Mouse (Mus musculus): Measurements from ENCODE around the gene Kifc3. TPM values are rescaled to one million over a fixed set of nuclear protein-coding genes. Genes with fewer than 3 reads are reported as not detected.
A peak's percentile ranks its signal among the peaks of the same experiment; 100 is the strongest.

The Kifc3 gene
- total RNA-seq, 1 experiment from 2014 or later = 28.7 TPM

- peak; percentile 70 for ATAC-seq (replicated peaks; ENCODE audit: insufficient number of reproducible peaks, low FRiP score, low TSS enrichment, poor library complexity, severe bottlenecking)
Measured at GRCm38 (mm10) chr8:95204039-95204380, 1.4 kb upstream of the Kifc3 start.

GRCm38 (mm10) chr8:95203326-95204038 is 870 bp upstream of the Kifc3 start:
- no peak for ATAC-seq (replicated peaks; ENCODE audit: insufficient number of reproducible peaks, low FRiP score, low TSS enrichment, poor library complexity, severe bottlenecking)

- no peak for ATAC-seq (replicated peaks; ENCODE audit: insufficient number of reproducible peaks, low FRiP score, low TSS enrichment, poor library complexity, severe bottlenecking)
Measured at GRCm38 (mm10) chr8:95202056-95202570, 499 bp downstream of the Kifc3 start.

GRCm38 (mm10) chr8:95201491-95201890 is 1.1 kb downstream of the Kifc3 start:
- ATAC-seq (replicated peaks; ENCODE audit: insufficient number of reproducible peaks, low FRiP score, low TSS enrichment, poor library complexity, severe bottlenecking) = no peak

GRCm38 (mm10) chr8:95200001-95200405 is 2.6 kb downstream of the Kifc3 start:
- no peak for ATAC-seq (replicated peaks; ENCODE audit: insufficient number of reproducible peaks, low FRiP score, low TSS enrichment, poor library complexity, severe bottlenecking)

GRCm38 (mm10) chr8:95195728-95196127 is 6.9 kb downstream of the Kifc3 start:
- no peak for ATAC-seq (replicated peaks; ENCODE audit: insufficient number of reproducible peaks, low FRiP score, low TSS enrichment, poor library complexity, severe bottlenecking)

- ATAC-seq (replicated peaks; ENCODE audit: insufficient number of reproducible peaks, low FRiP score, low TSS enrichment, poor library complexity, severe bottlenecking) = no peak
Measured at GRCm38 (mm10) chr8:95191497-95192175, 11.0 kb downstream of the Kifc3 start.

GRCm38 (mm10) chr8:95187579-95187978 is 15.0 kb downstream of the Kifc3 start:
- no peak for ATAC-seq (replicated peaks; ENCODE audit: insufficient number of reproducible peaks, low FRiP score, low TSS enrichment, poor library complexity, severe bottlenecking)

- ATAC-seq (replicated peaks; ENCODE audit: insufficient number of reproducible peaks, low FRiP score, low TSS enrichment, poor library complexity, severe bottlenecking) = no peak
Measured at GRCm38 (mm10) chr8:95185891-95186513, 16.6 kb downstream of the Kifc3 start.

GRCm38 (mm10) chr8:95185104-95185503 is 17.5 kb downstream of the Kifc3 start:
- no peak for ATAC-seq (replicated peaks; ENCODE audit: insufficient number of reproducible peaks, low FRiP score, low TSS enrichment, poor library complexity, severe bottlenecking)

GRCm38 (mm10) chr8:95184171-95184570 is 18.4 kb downstream of the Kifc3 start:
- ATAC-seq (replicated peaks; ENCODE audit: insufficient number of reproducible peaks, low FRiP score, low TSS enrichment, poor library complexity, severe bottlenecking) = no peak

GRCm38 (mm10) chr8:95181850-95182249 is 20.8 kb downstream of the Kifc3 start:
- no peak for ATAC-seq (replicated peaks; ENCODE audit: insufficient number of reproducible peaks, low FRiP score, low TSS enrichment, poor library complexity, severe bottlenecking)

- ATAC-seq (replicated peaks; ENCODE audit: insufficient number of reproducible peaks, low FRiP score, low TSS enrichment, poor library complexity, severe bottlenecking) = no peak
Measured at GRCm38 (mm10) chr8:95178191-95178590, 24.4 kb downstream of the Kifc3 start.

GRCm38 (mm10) chr8:95176985-95177384 is 25.6 kb downstream of the Kifc3 start:
- ATAC-seq (replicated peaks; ENCODE audit: insufficient number of reproducible peaks, low FRiP score, low TSS enrichment, poor library complexity, severe bottlenecking) = no peak

- ATAC-seq (replicated peaks; ENCODE audit: insufficient number of reproducible peaks, low FRiP score, low TSS enrichment, poor library complexity, severe bottlenecking) = no peak
Measured at GRCm38 (mm10) chr8:95175808-95176207, 26.8 kb downstream of the Kifc3 start.

- ATAC-seq (replicated peaks; ENCODE audit: insufficient number of reproducible peaks, low FRiP score, low TSS enrichment, poor library complexity, severe bottlenecking) = no peak
Measured at GRCm38 (mm10) chr8:95175306-95175705, 27.3 kb downstream of the Kifc3 start.

- no peak for ATAC-seq (replicated peaks; ENCODE audit: insufficient number of reproducible peaks, low FRiP score, low TSS enrichment, poor library complexity, severe bottlenecking)
Measured at GRCm38 (mm10) chr8:95172433-95172832, 30.2 kb downstream of the Kifc3 start.

GRCm38 (mm10) chr8:95167726-95168125 is 34.9 kb downstream of the Kifc3 start:
- ATAC-seq (replicated peaks; ENCODE audit: insufficient number of reproducible peaks, low FRiP score, low TSS enrichment, poor library complexity, severe bottlenecking) = no peak

GRCm38 (mm10) chr8:95166400-95166799 is 36.2 kb downstream of the Kifc3 start:
- no peak for ATAC-seq (replicated peaks; ENCODE audit: insufficient number of reproducible peaks, low FRiP score, low TSS enrichment, poor library complexity, severe bottlenecking)

- ATAC-seq (replicated peaks; ENCODE audit: insufficient number of reproducible peaks, low FRiP score, low TSS enrichment, poor library complexity, severe bottlenecking) = no peak
Measured at GRCm38 (mm10) chr8:95165923-95166322, 36.7 kb downstream of the Kifc3 start.

Measured in monocyte, adult 5-6 weeks (primary cell).